10 mouse cellular contexts compared by ENCODE assay signal in the genomic region with DNA sequence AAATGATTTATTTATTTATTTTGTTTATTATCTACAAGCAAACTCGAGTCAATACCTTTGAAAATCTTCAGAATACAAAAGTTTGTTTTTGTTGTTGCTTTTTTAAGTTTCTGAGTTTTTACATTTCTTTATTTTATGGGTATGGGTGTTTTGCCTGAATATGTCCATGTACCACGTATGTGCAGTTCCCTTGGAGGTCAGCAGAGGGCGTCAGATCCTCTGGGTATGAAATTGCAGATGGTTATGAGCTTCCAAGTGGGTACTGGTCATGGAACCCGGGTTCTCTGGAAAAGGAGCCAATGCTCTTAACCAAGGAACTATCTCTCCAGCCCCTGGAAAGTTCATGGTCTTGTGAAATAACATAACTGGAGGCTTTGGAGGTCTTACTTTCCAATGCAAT. TPM values are rescaled to one million over a fixed set of nuclear protein-coding genes. Genes with fewer than 3 reads are reported as not detected.
DNase-seq lines count a peak whose midpoint lies in the region; ATAC-seq and TF ChIP-seq lines count a peak whose summit lies in the region.
"Had no signal": no experiment of that assay in that cellular context is flagged by ENCODE, and none has a peak within 500 bp of the region (broad histone marks: within the 10 kb centered on the region; RNA-seq: fewer than 3 reads in every experiment).

No protein-coding gene starts in this region.

- no peak overlapping the region for H3K4me2 ChIP-seq in kidney, embryonic 15.5 days
- H3K4me2 ChIP-seq: embryonic facial prominence, embryonic 15.5 days had no signal

- no peaks in the 10 kb centered on the region for H3K4me1 ChIP-seq in kidney, embryonic 15.5 days
- H3K4me1 ChIP-seq in testis, adult 2 months (ENCODE audit: control insufficient read depth, insufficient read depth, low read length) = no peaks in the 10 kb centered on the region
- H3K4me1 ChIP-seq: embryonic facial prominence, embryonic 15.5 days had no signal

- H3K4me3 ChIP-seq in kidney, embryonic 15.5 days (replicated peaks) = no peak overlapping the region
- H3K4me3 ChIP-seq in testis, adult 2 months (ENCODE audit: control insufficient read depth, low read depth, low read length) = no peak overlapping the region
- H3K4me3 ChIP-seq: embryonic facial prominence, embryonic 15.5 days had no signal

- no peak overlapping the region for H3K9ac ChIP-seq in kidney, embryonic 15.5 days
- H3K9ac ChIP-seq: embryonic facial prominence, embryonic 15.5 days had no signal

- ATAC-seq in CD4-positive, CD25-positive, alpha-beta regulatory T cell, adult 4 months = no peak
- ATAC-seq in kidney, embryonic 15.5 days (replicated peaks; ENCODE audit: low FRiP score) = no peak

- no peaks in the 10 kb centered on the region for H3K9me3 ChIP-seq in kidney, embryonic 15.5 days (replicated peaks)
- H3K9me3 ChIP-seq: embryonic facial prominence, embryonic 15.5 days had no signal

- peak; percentile 36; the same call in 1 of the 2 replicates for TF ChIP-seq CTCF in testis, adult 2 months (IDR thresholded peaks at IDR 0.05; ENCODE audit: control insufficient read depth, insufficient read depth, insufficient replicate concordance, low read depth, low read length)

- no peak for TF ChIP-seq POLR2A in testis, adult 2 months (IDR thresholded peaks at IDR 0.05; ENCODE audit: control insufficient read depth, low read depth, low read length)

- H3K27ac ChIP-seq in kidney, embryonic 15.5 days = no peak overlapping the region
- no peak overlapping the region for H3K27ac ChIP-seq in testis, adult 2 months (ENCODE audit: control insufficient read depth, insufficient read depth, low read depth, low read length)
- H3K27ac ChIP-seq: embryonic facial prominence, embryonic 15.5 days had no signal

- 65% methylated on average over 4 of the region's 4 CpGs for WGBS in kidney, embryonic 15.5 days

- no peaks in the 10 kb centered on the region for H3K27me3 ChIP-seq in kidney, embryonic 15.5 days
- no peaks in the 10 kb centered on the region for H3K27me3 ChIP-seq in testis, adult 2 months (ENCODE audit: control insufficient read depth, insufficient read depth, low read length)
- H3K27me3 ChIP-seq: embryonic facial prominence, embryonic 15.5 days had no signal

- no peaks in the 10 kb centered on the region for H3K36me3 ChIP-seq in kidney, embryonic 15.5 days
- no peaks in the 10 kb centered on the region; the same call in 1 of the 2 replicates for H3K36me3 ChIP-seq in testis, adult 2 months (ENCODE audit: control insufficient read depth, insufficient read depth, low read length)
- H3K36me3 ChIP-seq: embryonic facial prominence, embryonic 15.5 days had no signal

- peak; percentile 79 for DNase-seq in CD4-positive, CD25-positive, alpha-beta regulatory T cell, adult 2 months (ENCODE audit: low read depth, low spot score)
- peak; percentile 29 for DNase-seq in kidney, postnatal 10 days
- peak; percentile 30 for DNase-seq in c-Kit-negative CD71-positive TER-119-positive erythroid progenitor cells, embryonic 14.5 days (ENCODE audit: low read depth, low spot score)
- DNase-seq in cerebellum, adult 8-10 months = no peak
- no peak for DNase-seq in cerebellum, adult 9-11 months

RNA-seq across cellular contexts. Expression of a gene that starts 13.8 kb away (rescaled TPM):
- not detected for polyA plus RNA-seq in CD4-positive, CD25-positive, alpha-beta regulatory T cell, adult 4 months (2017; shearing (Covaris generic))
- not detected in 2 replicates for polyA plus RNA-seq in kidney, embryonic 15.5 days (2015; fragmentation: Nextera tagmentation; extraction: Ambion mirVana)
- 3.6 and 5.7 TPM in 2 replicates for polyA plus RNA-seq in testis, adult 2 months (2012; rRNA removed)
- polyA plus RNA-seq: embryonic facial prominence, embryonic 15.5 days; liver, embryonic 16.5 days had no signal

RNA-seq across cellular contexts. Expression of a gene that starts 53.1 kb away (rescaled TPM):
- polyA plus RNA-seq in CD4-positive, CD25-positive, alpha-beta regulatory T cell, adult 4 months (2017; shearing (Covaris generic)) = not detected
- 0.70 and 0.89 TPM in 2 replicates for polyA plus RNA-seq in kidney, embryonic 15.5 days (2015; fragmentation: Nextera tagmentation; extraction: Ambion mirVana)
- 66.4 and 84.2 TPM in 2 replicates for polyA plus RNA-seq in testis, adult 2 months (2012; rRNA removed)

Comparison
In these comparisons a context has a peak if more than half of its experiments do, and no peak if none do; other contexts are left out.
1. DNase-seq: peak in CD4-positive, CD25-positive, alpha-beta regulatory T cell, adult 2 months (single experiment), kidney, postnatal 10 days (single experiment) and c-Kit-negative CD71-positive TER-119-positive erythroid progenitor cells, embryonic 14.5 days (single experiment); none in cerebellum, adult 8-10 months (single experiment) and cerebellum, adult 9-11 months (single experiment).
2. RNA of a gene that starts 53.1 kb away (polyA plus RNA-seq): 66.4 to 84.2 TPM in testis, adult 2 months; 0.70 to 0.89 TPM in kidney, embryonic 15.5 days and not detected in CD4-positive, CD25-positive, alpha-beta regulatory T cell, adult 4 months; every median in the first group is over 10 times any median in the second.